11 mouse cellular contexts compared by ENCODE assay signal in the genomic region with DNA sequence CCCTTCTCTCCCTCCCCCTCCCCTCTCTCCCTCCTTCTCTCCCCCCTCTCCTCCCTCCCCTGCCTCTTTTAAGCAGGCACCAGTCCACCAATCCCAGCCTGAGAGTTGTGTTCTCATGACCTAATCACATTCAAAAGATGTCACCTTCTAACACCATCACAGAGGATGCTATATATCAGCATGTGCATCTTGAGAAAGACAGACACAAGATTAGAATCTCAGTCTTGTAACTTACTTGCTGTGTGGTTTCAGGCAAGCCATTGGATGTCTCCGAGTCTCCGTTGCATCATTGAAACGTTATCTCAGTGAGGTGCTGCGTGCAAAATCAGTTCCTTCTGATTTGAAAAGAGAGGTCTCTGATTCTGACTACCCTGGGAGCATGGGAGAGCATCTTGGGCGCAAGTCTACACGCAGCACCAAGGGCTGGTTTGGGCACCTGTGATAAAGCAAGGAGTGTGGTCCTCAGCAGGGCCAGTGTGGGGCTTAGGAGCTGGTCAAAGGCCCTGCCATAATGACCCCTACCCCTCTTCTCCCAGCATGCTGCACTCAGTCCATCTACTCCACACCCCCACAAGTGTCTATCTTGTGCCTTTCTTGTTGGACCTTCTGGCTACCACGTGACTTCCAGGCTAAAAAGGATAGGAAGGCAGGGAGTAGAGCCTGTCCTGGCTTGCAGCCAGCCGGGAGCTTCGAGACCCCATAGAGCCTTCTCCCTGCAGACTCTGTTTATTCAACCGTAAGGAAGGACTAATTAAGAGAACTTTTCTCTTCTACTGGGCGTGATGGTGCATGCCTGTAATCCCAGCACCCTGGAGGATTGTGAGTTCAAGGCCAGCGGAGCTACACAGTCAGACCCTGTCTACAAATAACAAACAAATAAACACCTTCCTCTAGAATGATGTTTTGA. TPM values are rescaled to one million over a fixed set of nuclear protein-coding genes. Genes with fewer than 3 reads are reported as not detected.
A peak's percentile ranks its signal among the peaks of the same experiment; 100 is the strongest.
DNase-seq lines count a peak whose midpoint lies in the region; ATAC-seq and TF ChIP-seq lines count a peak whose summit lies in the region.
"Had no signal": no experiment of that assay in that cellular context is flagged by ENCODE, and none has a peak within 500 bp of the region (broad histone marks: within the 10 kb centered on the region; RNA-seq: fewer than 3 reads in every experiment).

No protein-coding gene starts in this region.

- no peaks in the 10 kb centered on the region for H3K36me3 ChIP-seq in kidney, embryonic 16.5 days (ENCODE audit: insufficient read depth, low read length)
- no peaks in the 10 kb centered on the region for H3K36me3 ChIP-seq in hindbrain, embryonic 15.5 days
- H3K36me3 ChIP-seq in neural tube, embryonic 14.5 days (ENCODE audit: control insufficient read depth, insufficient read depth, low read length), result no peaks in the 10 kb centered on the region

- no peak overlapping the region for H3K9ac ChIP-seq in kidney, embryonic 16.5 days (replicated peaks; ENCODE audit: low read length)
- no peak overlapping the region for H3K9ac ChIP-seq in hindbrain, embryonic 15.5 days
- no peak overlapping the region for H3K9ac ChIP-seq in neural tube, embryonic 14.5 days (replicated peaks; ENCODE audit: low read depth, low read length)
- H3K9ac ChIP-seq: liver, embryonic 14.5 days had no signal

- intact Hi-C loops in gastrocnemius, adult 2 months (cut with DNase I), result no loop called here

- 54% methylated on average over 12 of the region's 12 CpGs for WGBS in kidney, embryonic 16.5 days
- WGBS in hindbrain, embryonic 15.5 days, result 47% methylated on average over 12 of the region's 12 CpGs
- 53% methylated on average over 12 of the region's 12 CpGs for WGBS in neural tube, embryonic 14.5 days

- TF ChIP-seq CTCF in brain, embryonic 14.5 days (IDR thresholded peaks at IDR 0.05; ENCODE audit: borderline replicate concordance, extremely low read depth, insufficient read depth, insufficient read length), result no peak
- no peak for TF ChIP-seq CTCF in gastrocnemius, adult 2 months (IDR thresholded peaks at IDR 0.05)

- H3K27ac ChIP-seq in kidney, embryonic 16.5 days (ENCODE audit: low read length), result no peak overlapping the region
- no peak overlapping the region for H3K27ac ChIP-seq in hindbrain, embryonic 15.5 days (replicated peaks)
- no peak overlapping the region for H3K27ac ChIP-seq in neural tube, embryonic 14.5 days (ENCODE audit: low read depth, low read length)
- no peak overlapping the region for H3K27ac ChIP-seq in gastrocnemius, adult 2 months
- H3K27ac ChIP-seq: liver, embryonic 14.5 days had no signal

- no peaks in the 10 kb centered on the region for H3K27me3 ChIP-seq in kidney, embryonic 16.5 days (ENCODE audit: insufficient read depth, low read length)
- H3K27me3 ChIP-seq in hindbrain, embryonic 15.5 days, result no peaks in the 10 kb centered on the region
- H3K27me3 ChIP-seq in neural tube, embryonic 14.5 days (ENCODE audit: control insufficient read depth, insufficient read depth, low read length), result no peaks in the 10 kb centered on the region

- ATAC-seq in kidney, embryonic 16.5 days (ENCODE audit: low FRiP score, low TSS enrichment), result peak; percentile 40; the same call in 1 of the 2 replicates
- peak; percentile 40; the same call in 1 of the 2 replicates for ATAC-seq in hindbrain, embryonic 15.5 days (ENCODE audit: low FRiP score, low read depth)
- ATAC-seq in neural tube, embryonic 14.5 days (ENCODE audit: low read depth), result peak; percentile 66
- no peak for ATAC-seq in megakaryocyte progenitor cell, adult 5-6 weeks (replicated peaks; ENCODE audit: poor library complexity)

- H3K4me3 ChIP-seq in kidney, embryonic 16.5 days (ENCODE audit: low read length), result no peak overlapping the region
- H3K4me3 ChIP-seq in hindbrain, embryonic 15.5 days, result no peak overlapping the region
- H3K4me3 ChIP-seq in neural tube, embryonic 14.5 days (ENCODE audit: low read depth, low read length), result no peak overlapping the region
- no peak overlapping the region for H3K4me3 ChIP-seq in gastrocnemius, adult 2 months

- no peak for DNase-seq in kidney, adult 9 months
- DNase-seq in brain, embryonic 14.5 days (ENCODE audit: low read depth), result peak; percentile 75
- DNase-seq in gastrocnemius, adult 2 months, result no peak
- DNase-seq in thymus, postnatal 4 days, result no peak
- DNase-seq: cerebellum, adult 9-10 months; heart, postnatal 4 days had no signal

- H3K4me1 ChIP-seq in kidney, embryonic 16.5 days (ENCODE audit: insufficient read depth, low read length), result no peaks in the 10 kb centered on the region
- peaks cover 15% of the 10 kb centered on the region; the same call in 1 of the 2 replicates for H3K4me1 ChIP-seq in hindbrain, embryonic 15.5 days (replicated peaks)
- peaks cover 9% of the 10 kb centered on the region for H3K4me1 ChIP-seq in neural tube, embryonic 14.5 days (ENCODE audit: control insufficient read depth, insufficient read depth, low read length)

- TF ChIP-seq POLR2A in brain, embryonic 14.5 days (IDR thresholded peaks at IDR 0.05; ENCODE audit: borderline replicate concordance, extremely low read depth, insufficient read depth, insufficient read length, poor library complexity, severe bottlenecking), result no peak

- no peaks in the 10 kb centered on the region for H3K9me3 ChIP-seq in kidney, embryonic 16.5 days (ENCODE audit: low read length)
- no peaks in the 10 kb centered on the region for H3K9me3 ChIP-seq in hindbrain, embryonic 15.5 days
- H3K9me3 ChIP-seq in neural tube, embryonic 14.5 days (ENCODE audit: control insufficient read depth, low read length), result no peaks in the 10 kb centered on the region

- H3K4me2 ChIP-seq in kidney, embryonic 16.5 days (replicated peaks; ENCODE audit: low read depth, low read length), result no peak overlapping the region
- H3K4me2 ChIP-seq in hindbrain, embryonic 15.5 days, result no peak overlapping the region
- H3K4me2 ChIP-seq in neural tube, embryonic 14.5 days (ENCODE audit: low read depth, low read length), result no peak overlapping the region

RNA-seq across cellular contexts. Expression of gene Mxi1, which starts 45.2 kb away (rescaled TPM):
- polyA plus RNA-seq in kidney, embryonic 16.5 days (2015; fragmentation: Nextera tagmentation; extraction: Ambion mirVana), result 19.2 and 32.1 TPM in 2 replicates
- polyA plus RNA-seq in brain, embryonic 14.5 days (2012; rRNA removed), result 37.1 and 44.2 TPM in 2 replicates
- 48.7 and 52.7 TPM in 2 replicates for polyA plus RNA-seq in hindbrain, embryonic 15.5 days (2015; fragmentation: Nextera tagmentation; extraction: Ambion mirVana)
- polyA plus RNA-seq in neural tube, embryonic 14.5 days (2014; fragmentation: Nextera tagmentation; extraction: Ambion mirVana), result 41.8 and 57.5 TPM in 2 replicates
- 10 to 100 TPM; 38.1 to 53.6 TPM for total RNA-seq in gastrocnemius, adult 2 months (2021)
- 26.5 and 33.7 TPM in 2 replicates for total RNA-seq in megakaryocyte progenitor cell, adult 5-6 weeks (2015)
- 58.6 and 59.3 TPM in 2 replicates for total RNA-seq in megakaryocyte progenitor cell, adult 5-6 weeks (2017)
